Mouse (Mus musculus): ENCODE results near the gene Ctu2.

DNA sequence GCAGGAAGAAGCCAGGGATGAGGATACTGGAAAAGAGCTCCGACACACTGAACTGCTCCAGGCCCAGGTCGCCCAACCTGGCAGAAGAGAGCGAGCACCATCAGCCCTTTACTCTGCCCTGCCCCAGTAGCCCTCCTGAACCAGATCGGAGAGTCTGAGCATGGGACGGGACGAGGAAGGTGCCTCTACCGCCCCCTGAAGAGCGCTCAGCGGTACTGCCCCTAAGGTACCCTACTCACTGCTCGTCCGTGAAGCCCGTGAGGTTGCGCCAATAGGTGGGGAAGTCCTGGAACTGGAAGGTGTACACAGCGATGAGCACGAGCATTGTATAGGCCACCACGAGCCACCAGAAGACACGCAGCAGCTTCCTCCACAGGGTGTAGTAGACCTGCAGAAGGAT, 22.0 kb downstream of the Ctu2 start:
- TF ChIP-seq CTCF (conservative IDR thresholded peaks at IDR 0.05 in 1 of 2, IDR thresholded peaks at IDR 0.05 in 1 of 2; ENCODE audit: low read depth in 2 of 2, low read length in 2 of 2) (peak; percentile 24 to 44), MYC (IDR thresholded peaks at IDR 0.05; ENCODE audit: low read depth, low read length) (no peak), ETS1 (conservative IDR thresholded peaks at IDR 0.05; ENCODE audit: low read depth, low read length) (no peak), POLR2A (IDR thresholded peaks at IDR 0.05; ENCODE audit: low read depth, low read length) (no peak), POLR2AphosphoS2 (IDR thresholded peaks at IDR 0.05; ENCODE audit: low read depth, low read length) (no peak), CHD2 (IDR thresholded peaks at IDR 0.05; ENCODE audit: low read length) (no peak), KAT2A (IDR thresholded peaks at IDR 0.05; ENCODE audit: insufficient replicate concordance, low read length) (no peak), MAZ (IDR thresholded peaks at IDR 0.05; ENCODE audit: low read depth, low read length) (no peak), JUND (conservative IDR thresholded peaks at IDR 0.05; ENCODE audit: low read depth, low read length) (no peak), MXI1 (IDR thresholded peaks at IDR 0.05; ENCODE audit: low read depth, low read length) (no peak), HCFC1 (IDR thresholded peaks at IDR 0.05; ENCODE audit: low read depth, low read length) (no peak), MAX (IDR thresholded peaks at IDR 0.05; ENCODE audit: low read length) (no peak)

All from CH12.LX (cell line).